Mouse (Mus musculus) heart, embryonic 12.5 days (tissue): ENCODE data around the gene Gm20388. TPM values are rescaled to one million over a fixed set of nuclear protein-coding genes. Genes with fewer than 3 reads are reported as not detected.

Source experiments
- ATAC-seq: fragments of 200-750 bp; cut with Nextera tagmentation; 2 replicates; pipeline ENCODE4 v1.8.0; 2017; ENCODE audit warnings: moderate TSS enrichment, moderate library complexity; ENCODE audit not compliant: insufficient number of reproducible peaks, low FRiP score
- H3K27ac ChIP-seq: fragments of 300-500 bp; sonication (generic); 2 replicates; pipeline ENCODE4 v1.5.1; 2016; ENCODE audit warnings: mild to moderate bottlenecking, moderate library complexity; ENCODE audit not compliant: poor library complexity, severe bottlenecking
- H3K27me3 ChIP-seq: fragments of 300-500 bp; sonication (generic); replicated peaks from 2 replicates; pipeline ENCODE4 v1.6.1; 2016; ENCODE audit warnings: mild to moderate bottlenecking, moderate library complexity
- H3K36me3 ChIP-seq: fragments of 300-500 bp; sonication (generic); 2 replicates; pipeline ENCODE4 v1.6.1; 2016; ENCODE audit warnings: mild to moderate bottlenecking, moderate library complexity
- H3K4me1 ChIP-seq: fragments of 300-500 bp; sonication (generic); replicated peaks from 2 replicates; pipeline ENCODE4 v1.6.1; 2016; ENCODE audit warnings: mild to moderate bottlenecking
- H3K4me2 ChIP-seq: fragments of 300-500 bp; sonication (generic); 2 replicates; pipeline ENCODE4 v1.6.1; 2016; ENCODE audit warnings: mild to moderate bottlenecking, moderate library complexity
- H3K4me3 ChIP-seq: fragments of 300-500 bp; sonication (generic); 2 replicates; pipeline ENCODE4 v1.5.1; 2016; ENCODE audit warnings: mild to moderate bottlenecking
- H3K9ac ChIP-seq: fragments of 300-500 bp; sonication (generic); 2 replicates; pipeline ENCODE4 v1.6.1; 2016; ENCODE audit warnings: mild to moderate bottlenecking, moderate library complexity
- H3K9me3 ChIP-seq: fragments of 300-500 bp; sonication (generic); replicated peaks from 2 replicates; pipeline ENCODE4 v1.6.1; 2016; ENCODE audit warnings: mild to moderate bottlenecking, moderate library complexity
- WGBS: fragments of 180-500 bp; shearing (Covaris S2); methylation state at CpG from one replicate; pipeline ENCODE4 v1.1.7; 2016; 5-methylcytosine and 5-hydroxymethylcytosine counted together
- polyA plus RNA-seq: library from polyadenylated mRNA; unstranded; fragments of >200 nt; fragmentation: Nextera tagmentation; extraction: Ambion mirVana; gene quantifications from 2 replicates; pipeline ENCODE4 v1.2.1, GENCODE M21; 2016

Gm20388 gene
- polyA plus RNA-seq, 1 experiment from 2014 or later: not detected

GRCm38 (mm10) chr8:123788416-123789170 is 3878.0 kb downstream of the Gm20388 start:
- Histone ChIP-seq H3K27ac (no peak overlapping the region), H3K4me2 (no peak overlapping the region), H3K4me1 (peaks cover 2% of the 10 kb centered on the region; the same call in 1 of the 2 replicates), H3K9me3 (no peaks in the 10 kb centered on the region), H3K36me3 (no peaks in the 10 kb centered on the region), H3K27me3 (peaks cover 26% of the 10 kb centered on the region), H3K4me3 (no peak overlapping the region), H3K9ac (no peak overlapping the region)
- ATAC-seq: no peak
- WGBS: 55% methylated on average over 14 of the region's 14 CpGs

- H3K4me2 ChIP-seq: no peak overlapping the region
- H3K4me3 ChIP-seq: no peak overlapping the region
- no peak for ATAC-seq
- WGBS: 69% methylated on average over 9 of the region's 9 CpGs
- H3K27me3 ChIP-seq: peaks cover 26% of the 10 kb centered on the region
- no peak overlapping the region for H3K27ac ChIP-seq
- H3K36me3 ChIP-seq: no peaks in the 10 kb centered on the region
- no peaks in the 10 kb centered on the region for H3K9me3 ChIP-seq
- H3K4me1 ChIP-seq: no peaks in the 10 kb centered on the region
- no peak overlapping the region for H3K9ac ChIP-seq
Observed at GRCm38 (mm10) chr8:123789461-123789860, 3878.8 kb downstream of the Gm20388 start.

DNA sequence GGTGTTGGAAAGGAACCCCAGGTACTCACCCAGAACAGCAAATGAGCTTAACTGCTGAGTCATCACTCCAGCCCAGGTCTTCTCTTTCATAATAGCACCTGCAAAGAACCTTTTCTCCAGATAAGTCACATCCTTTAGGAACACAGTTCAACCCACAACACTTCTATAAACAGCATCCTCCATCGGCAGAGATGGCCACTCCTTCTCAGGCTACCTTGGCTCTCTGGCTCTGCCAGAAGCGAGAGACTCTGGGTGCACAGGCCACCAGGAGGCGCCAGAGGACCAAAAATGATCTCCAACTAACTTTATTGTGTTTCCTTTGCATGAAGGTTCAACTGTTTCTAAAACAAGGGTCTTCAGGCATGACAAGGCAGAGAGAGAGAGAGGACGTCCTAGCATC is 3879.3 kb downstream of the Gm20388 start:
- WGBS: 0% methylated on average over 4 of the region's 4 CpGs
- H3K27ac ChIP-seq: no peak overlapping the region
- H3K36me3 ChIP-seq: no peaks in the 10 kb centered on the region
- H3K4me1 ChIP-seq: no peaks in the 10 kb centered on the region
- no peak overlapping the region for H3K4me3 ChIP-seq
- H3K9me3 ChIP-seq: no peaks in the 10 kb centered on the region
- H3K4me2 ChIP-seq: no peak overlapping the region
- H3K9ac ChIP-seq: no peak overlapping the region
- ATAC-seq: no peak
- H3K27me3 ChIP-seq: peaks cover 26% of the 10 kb centered on the region

- ATAC-seq: no peak
- H3K9ac ChIP-seq: no peak overlapping the region
Observed at GRCm38 (mm10) chr8:123791101-123791844, 3880.6 kb downstream of the Gm20388 start.

GRCm38 (mm10) chr8:123791845-123792225 is 3881.2 kb downstream of the Gm20388 start:
- no peak overlapping the region for H3K9ac ChIP-seq
- peaks cover 13% of the 10 kb centered on the region for H3K27me3 ChIP-seq
- ATAC-seq: no peak
- no peak overlapping the region for H3K4me3 ChIP-seq
- no peaks in the 10 kb centered on the region for H3K4me1 ChIP-seq
- 82% methylated on average over 7 of the region's 7 CpGs for WGBS
- no peaks in the 10 kb centered on the region for H3K9me3 ChIP-seq
- no peak overlapping the region for H3K4me2 ChIP-seq
- no peaks in the 10 kb centered on the region for H3K36me3 ChIP-seq
- no peak overlapping the region for H3K27ac ChIP-seq

More at GRCm38 (mm10) chr8:123791101-123791844, 3880.6 kb downstream of the Gm20388 start:
- 75% methylated on average over 16 of the region's 16 CpGs for WGBS
- H3K36me3 ChIP-seq: no peaks in the 10 kb centered on the region
- no peak overlapping the region for H3K4me2 ChIP-seq
- H3K27ac ChIP-seq: no peak overlapping the region
- no peak overlapping the region for H3K4me3 ChIP-seq
- H3K27me3 ChIP-seq: peaks cover 18% of the 10 kb centered on the region
- no peaks in the 10 kb centered on the region for H3K4me1 ChIP-seq
- H3K9me3 ChIP-seq: no peaks in the 10 kb centered on the region

GRCm38 (mm10) chr8:123793900-123794299 is 3883.3 kb downstream of the Gm20388 start:
- Histone ChIP-seq H3K4me3 (no peak overlapping the region), H3K27me3 (peaks cover 13% of the 10 kb centered on the region; the same call in 1 of the 2 replicates), H3K27ac (no peak overlapping the region), H3K36me3 (no peaks in the 10 kb centered on the region), H3K9ac (no peak overlapping the region), H3K4me1 (0 out of 2 replicates have a peak, but pooled peaks cover 3% of the 10 kb centered on the region), H3K9me3 (no peaks in the 10 kb centered on the region), H3K4me2 (no peak overlapping the region)
- WGBS: 45% methylated on average over 10 of the region's 10 CpGs
- ATAC-seq: no peak

DNA sequence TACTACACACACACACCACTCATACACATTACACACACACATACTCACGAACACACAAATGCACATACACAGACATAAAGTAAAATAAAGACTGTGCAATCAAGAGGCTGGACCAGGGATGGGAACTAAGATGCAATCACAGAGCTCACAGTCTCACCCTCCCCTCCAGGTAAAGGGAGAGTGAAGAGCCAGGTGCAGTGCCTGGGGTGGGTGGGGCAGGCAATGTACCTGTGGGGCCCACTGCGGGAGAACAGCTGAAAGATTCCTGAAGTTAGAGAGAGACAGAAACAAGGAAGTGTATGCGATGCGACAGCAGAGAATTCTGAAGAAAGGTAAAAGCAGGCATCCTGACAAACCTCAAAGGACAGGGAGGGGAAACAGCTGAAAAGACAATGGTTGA is 3884.1 kb downstream of the Gm20388 start:
- WGBS: 74% methylated on average over 4 of the region's 4 CpGs
- Histone ChIP-seq H3K4me3 (no peak overlapping the region), H3K9me3 (no peaks in the 10 kb centered on the region), H3K27me3 (peaks cover 6% of the 10 kb centered on the region; the same call in 1 of the 2 replicates), H3K27ac (no peak overlapping the region), H3K9ac (no peak overlapping the region), H3K4me2 (no peak overlapping the region), H3K4me1 (0 out of 2 replicates have a peak, but pooled peaks cover 3% of the 10 kb centered on the region), H3K36me3 (no peaks in the 10 kb centered on the region)
- ATAC-seq: no peak

- Histone ChIP-seq H3K36me3 (no peaks in the 10 kb centered on the region), H3K9me3 (peaks cover 7% of the 10 kb centered on the region; the same call in 1 of the 2 replicates), H3K4me3 (no peak overlapping the region), H3K4me2 (no peak overlapping the region), H3K27me3 (peaks cover 3% of the 10 kb centered on the region; the same call in 1 of the 2 replicates), H3K9ac (no peak overlapping the region), H3K4me1 (0 out of 2 replicates have a peak, but pooled peaks cover 3% of the 10 kb centered on the region), H3K27ac (no peak overlapping the region)
- ATAC-seq: no peak
- 32% methylated on average over 4 of the region's 4 CpGs for WGBS
Observed at GRCm38 (mm10) chr8:123796758-123797157, 3886.1 kb downstream of the Gm20388 start.

DNA sequence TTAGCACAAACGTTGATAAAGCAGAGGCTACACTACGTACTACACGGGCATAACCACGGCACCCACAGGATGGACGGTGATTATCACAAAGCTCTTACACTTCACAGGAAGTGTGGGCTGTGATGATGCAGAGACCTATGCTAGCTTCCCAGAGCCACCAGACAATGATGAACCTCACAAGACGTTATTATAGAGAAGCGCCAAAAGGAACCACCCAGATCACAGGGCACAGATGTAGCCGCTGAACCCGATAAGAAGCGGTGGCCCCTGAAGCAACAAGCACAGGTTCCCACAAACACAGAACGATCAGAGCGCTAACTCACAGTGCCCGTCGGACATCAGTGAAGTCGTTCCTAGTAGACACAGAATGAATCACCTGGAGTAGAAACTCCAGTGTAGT is 3887.3 kb downstream of the Gm20388 start:
- no peak overlapping the region for H3K9ac ChIP-seq
- no peak overlapping the region for H3K27ac ChIP-seq
- H3K4me1 ChIP-seq: 0 out of 2 replicates have a peak, but pooled peaks cover 3% of the 10 kb centered on the region
- 73% methylated on average over 15 of the region's 15 CpGs for WGBS
- H3K4me2 ChIP-seq: no peak overlapping the region
- no peaks in the 10 kb centered on the region for H3K36me3 ChIP-seq
- peaks cover 7% of the 10 kb centered on the region; the same call in 1 of the 2 replicates for H3K9me3 ChIP-seq
- no peak overlapping the region for H3K4me3 ChIP-seq
- no peak for ATAC-seq
- no peaks in the 10 kb centered on the region for H3K27me3 ChIP-seq

GRCm38 (mm10) chr8:123799434-123799833 is 3888.8 kb downstream of the Gm20388 start:
- H3K27ac ChIP-seq: no peak overlapping the region
- H3K27me3 ChIP-seq: no peaks in the 10 kb centered on the region
- H3K9ac ChIP-seq: no peak overlapping the region
- H3K4me1 ChIP-seq: 0 out of 2 replicates have a peak, but pooled peaks cover 3% of the 10 kb centered on the region
- H3K4me2 ChIP-seq: no peak overlapping the region
- peaks cover 7% of the 10 kb centered on the region; the same call in 1 of the 2 replicates for H3K9me3 ChIP-seq
- ATAC-seq: no peak
- WGBS: 74% methylated on average over 6 of the region's 6 CpGs
- H3K4me3 ChIP-seq: no peak overlapping the region
- no peaks in the 10 kb centered on the region for H3K36me3 ChIP-seq

GRCm38 (mm10) chr8:123799885-123800284 is 3889.2 kb downstream of the Gm20388 start:
- no peak overlapping the region for H3K27ac ChIP-seq
- no peak overlapping the region for H3K4me2 ChIP-seq
- no peak for ATAC-seq
- WGBS: 48% methylated on average over 3 of the region's 3 CpGs
- no peaks in the 10 kb centered on the region for H3K36me3 ChIP-seq
- H3K9me3 ChIP-seq: peaks cover 7% of the 10 kb centered on the region; the same call in 1 of the 2 replicates
- H3K4me3 ChIP-seq: no peak overlapping the region
- H3K9ac ChIP-seq: no peak overlapping the region
- 0 out of 2 replicates have a peak, but pooled peaks cover 3% of the 10 kb centered on the region for H3K4me1 ChIP-seq
- no peaks in the 10 kb centered on the region for H3K27me3 ChIP-seq
